Mouse (Mus musculus) ovary, adult 2 months (tissue): ENCODE data around the gene Gm49391. TPM values are rescaled to one million over a fixed set of nuclear protein-coding genes. Genes with fewer than 3 reads are reported as not detected.

ENCODE experiments used
- polyA plus RNA-seq: library from polyadenylated mRNA; depleted of rRNA; stranded (reverse); fragments of >200 nt; gene quantifications from 2 replicates; pipeline ENCODE4 v1.2.3, GENCODE M21; 2012; rRNA removed

The Gm49391 gene
- 0.75 TPM in 1 of 2 replicates, not detected in the other for polyA plus RNA-seq

DNA sequence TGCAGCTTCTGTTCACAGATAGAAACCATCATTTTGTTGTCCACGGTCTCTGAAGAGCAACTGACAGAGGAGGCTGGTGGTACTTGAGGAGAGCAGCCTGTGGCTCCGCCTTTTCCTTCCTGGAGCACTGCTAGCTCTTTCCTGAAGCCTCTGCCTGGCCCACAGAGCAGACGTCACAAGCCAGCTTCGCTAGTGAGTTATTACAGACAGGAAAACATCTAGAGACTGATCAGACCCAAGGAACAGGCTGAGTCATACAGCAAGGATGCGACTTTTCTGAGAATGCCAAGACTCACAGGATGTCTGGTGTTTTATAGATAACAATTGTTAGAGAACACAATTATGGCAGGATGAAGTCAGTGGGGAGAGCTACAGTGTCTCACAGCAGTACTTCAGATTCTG, at the start of gene Gm49391, which contains the start of gene Ctla2a:
TSS of gene Gm49391 (minus strand) at position 72 of the 402 bp plus-strand sequence.
TSS of gene Ctla2a (minus strand) at position 126 of the 402 bp plus-strand sequence.

DNA sequence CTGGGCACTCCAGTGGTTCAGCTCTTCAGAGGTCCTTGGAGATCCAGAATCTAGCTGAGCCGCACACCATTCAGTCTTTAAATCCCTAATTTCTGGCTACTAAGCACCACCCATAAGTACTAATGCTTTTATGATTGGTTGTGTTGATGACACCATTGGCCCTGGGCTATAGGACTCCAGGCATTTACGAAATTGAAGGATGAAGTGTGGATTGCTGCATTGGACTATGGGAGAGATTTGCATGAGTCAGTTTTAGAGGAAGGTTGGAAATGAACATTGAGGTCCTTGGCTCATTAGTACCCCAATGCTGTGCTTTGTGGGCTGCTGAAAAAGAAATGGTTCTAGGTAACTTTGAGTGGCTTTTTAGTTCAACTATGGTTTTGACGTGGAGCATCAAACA, 5.5 kb upstream of the Gm49391 start, which contains the start of gene Tpbpa:
TSS of gene Tpbpa (minus strand) at position 101 of the 400 bp plus-strand sequence.

DNA sequence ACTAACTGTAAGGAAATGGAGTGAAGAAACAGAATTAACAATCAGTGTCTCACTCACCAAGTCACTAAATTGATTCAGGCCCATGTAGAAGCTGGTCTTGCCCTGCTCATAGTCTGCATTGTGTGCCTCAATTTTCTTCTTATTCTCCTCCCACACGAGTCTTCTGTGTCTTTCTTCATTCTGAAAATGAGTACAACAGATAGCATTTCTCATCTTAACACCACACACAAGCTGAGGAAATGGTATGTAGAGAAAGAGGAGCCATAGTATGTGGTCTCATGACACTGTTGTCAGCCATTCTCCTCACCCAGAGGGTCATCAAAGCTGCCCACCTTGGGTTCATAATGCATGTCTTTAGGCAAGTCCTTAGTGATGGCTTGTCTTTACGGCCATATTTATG, 881 bp downstream of the Gm49391 start, which contains the start of gene Gm49393:
TSS of gene Gm49393 (minus strand) at position 101 of the 400 bp plus-strand sequence.

GRCm38 (mm10) chr13:60904780-60905179, 31.6 kb downstream of the Gm49391 start, which contains the start of gene Tpbpb:
Gene Tpbpb, minus strand, starts transcription at chr13:60904880.

GRCm38 (mm10) chr13:60897328-60897727, 39.0 kb downstream of the Gm49391 start, which contains the start of gene Ctla2b:
Gene Ctla2b, minus strand, starts transcription at chr13:60897447.

GRCm38 (mm10) chr13:60896794-60897193, 39.6 kb downstream of the Gm49391 start, which contains the start of gene Gm49392:
Gene Gm49392, minus strand, starts transcription at chr13:60896894.

DNA sequence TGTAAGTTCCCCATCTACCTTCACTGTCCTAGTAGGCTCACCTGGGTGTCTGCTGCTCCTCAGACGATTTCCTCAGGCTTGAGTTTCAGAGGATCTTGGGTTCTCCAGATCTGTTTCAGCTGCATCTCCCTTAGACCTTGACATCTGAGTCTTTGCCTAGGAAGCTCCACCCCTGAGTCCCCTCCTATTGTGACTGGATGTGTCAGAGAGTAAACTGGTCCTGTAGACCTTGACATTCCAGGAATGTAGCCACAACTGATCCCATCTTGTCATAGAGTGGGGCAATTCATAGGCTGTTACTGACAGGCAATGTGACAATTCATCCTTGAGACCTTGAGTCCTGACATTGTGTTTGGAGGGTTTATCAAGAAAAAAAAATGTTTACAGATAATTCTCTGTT, 72.1 kb downstream of the Gm49391 start, which contains the start of gene 4930486L24Rik:
TSS of gene 4930486L24Rik (minus strand) at position 195 of the 400 bp plus-strand sequence.

Other genes starting within 250 kb of the Gm49391 start
- gene BC051665, start 150.2 kb downstream of the Gm49391 start, polyA plus RNA-seq: not detected in 2 replicates
- gene Ctsll3, start 133.7 kb downstream of the Gm49391 start, polyA plus RNA-seq: not detected in 2 replicates
- 0.12 TPM in 1 of 2 replicates, not detected in the other for gene 4930486L24Rik, start 72.1 kb downstream of the Gm49391 start, polyA plus RNA-seq
- 0.14 TPM in 1 of 2 replicates, not detected in the other for gene Gm49392, start 39.7 kb downstream of the Gm49391 start, polyA plus RNA-seq
- 0.76 and 1.4 TPM in 2 replicates for gene Ctla2b, start 39.1 kb downstream of the Gm49391 start, polyA plus RNA-seq
- not detected in 2 replicates for gene Tpbpb, start 31.7 kb downstream of the Gm49391 start, polyA plus RNA-seq
- not detected in 2 replicates for gene Gm49393, start 981 bp downstream of the Gm49391 start, polyA plus RNA-seq
- 9.6 and 12.4 TPM in 2 replicates for gene Ctla2a, start 54 bp upstream of the Gm49391 start, polyA plus RNA-seq
- gene Tpbpa, start 5.4 kb upstream of the Gm49391 start, polyA plus RNA-seq: not detected in 2 replicates
- not detected in 2 replicates for gene Ctsj, start 69.4 kb upstream of the Gm49391 start, polyA plus RNA-seq
- gene Ctsq, start 104.1 kb upstream of the Gm49391 start, polyA plus RNA-seq: not detected in 2 replicates
- gene Ctsr, start 227.7 kb upstream of the Gm49391 start, polyA plus RNA-seq: not detected in 2 replicates